12 mouse cellular contexts compared by ENCODE assay signal in genomic region chr3:67557718-67558354, GRCm38 (mm10). TPM values are rescaled to one million over a fixed set of nuclear protein-coding genes. Genes with fewer than 3 reads are reported as not detected.
DNase-seq lines count a peak whose midpoint lies in the region; ATAC-seq and TF ChIP-seq lines count a peak whose summit lies in the region.
"Had no signal": no experiment of that assay in that cellular context is flagged by ENCODE, and none has a peak within 500 bp of the region (broad histone marks: within the 10 kb centered on the region; RNA-seq: fewer than 3 reads in every experiment).

No protein-coding gene starts in this region.

- no peak for DNase-seq in midbrain, embryonic 11.5 days (ENCODE audit: low spot score, missing footprints)
- DNase-seq in midbrain, embryonic 10.5 days (ENCODE audit: low spot score), result no peak
- no peak for DNase-seq in limb, embryonic 14.5 days (ENCODE audit: low spot score)
- no peak for DNase-seq in adrenal gland, adult (ENCODE audit: inconsistent age in 2 of 2, low spot score in 1 of 2)
- DNase-seq in layer of hippocampus, postnatal 36 days, result no peak

- H3K36me3 ChIP-seq in heart, embryonic 14.5 days (ENCODE audit: control insufficient read depth, insufficient read depth, low read length), result no peaks in the 10 kb centered on the region
- H3K36me3 ChIP-seq in heart, embryonic 12.5 days, result no peaks in the 10 kb centered on the region
- no peaks in the 10 kb centered on the region for H3K36me3 ChIP-seq in midbrain, embryonic 11.5 days (ENCODE audit: control insufficient read depth, insufficient read depth, low read length)
- H3K36me3 ChIP-seq in midbrain, embryonic 10.5 days, result no peaks in the 10 kb centered on the region
- H3K36me3 ChIP-seq in limb, embryonic 14.5 days (ENCODE audit: control insufficient read depth, insufficient read depth, low read length), result no peaks in the 10 kb centered on the region
- H3K36me3 ChIP-seq in neural tube, embryonic 14.5 days (ENCODE audit: control insufficient read depth, insufficient read depth, low read length), result no peaks in the 10 kb centered on the region
- H3K36me3 ChIP-seq: embryonic facial prominence, embryonic 15.5 days; heart, embryonic 10.5 days had no signal

- ATAC-seq in heart, embryonic 14.5 days (ENCODE audit: insufficient number of reproducible peaks, insufficient read depth, low FRiP score, low read depth), result no peak
- no peak for ATAC-seq in heart, embryonic 12.5 days (ENCODE audit: insufficient number of reproducible peaks, low FRiP score)
- ATAC-seq in midbrain, embryonic 11.5 days (ENCODE audit: low FRiP score), result peak; percentile 51; the same call in 1 of the 2 replicates
- no peak for ATAC-seq in limb, embryonic 14.5 days (ENCODE audit: low FRiP score, low read depth)
- ATAC-seq in neural tube, embryonic 14.5 days (ENCODE audit: low read depth), result peak; percentile 25

- no peaks in the 10 kb centered on the region for H3K4me1 ChIP-seq in heart, embryonic 14.5 days (ENCODE audit: control insufficient read depth in 2 of 2, insufficient read depth in 2 of 2, low read length in 2 of 2)
- no peaks in the 10 kb centered on the region for H3K4me1 ChIP-seq in heart, embryonic 12.5 days (replicated peaks)
- H3K4me1 ChIP-seq in midbrain, embryonic 11.5 days (ENCODE audit: control insufficient read depth, insufficient read depth, low read length), result 0 out of 2 replicates have a peak, but pooled peaks cover 2% of the 10 kb centered on the region
- peaks cover 5% of the 10 kb centered on the region; the same call in 1 of the 2 replicates for H3K4me1 ChIP-seq in midbrain, embryonic 10.5 days
- H3K4me1 ChIP-seq in limb, embryonic 14.5 days (ENCODE audit: control insufficient read depth, insufficient read depth, low read length), result peaks cover 4% of the 10 kb centered on the region; the same call in 1 of the 2 replicates
- H3K4me1 ChIP-seq in neural tube, embryonic 14.5 days (ENCODE audit: control insufficient read depth, insufficient read depth, low read length), result no peaks in the 10 kb centered on the region; the same call in 1 of the 2 replicates
- H3K4me1 ChIP-seq: embryonic facial prominence, embryonic 15.5 days; heart, embryonic 10.5 days had no signal

- 72% methylated on average over 14 of the region's 14 CpGs for WGBS in heart, embryonic 14.5 days
- 76% methylated on average over 14 of the region's 14 CpGs for WGBS in heart, embryonic 12.5 days
- WGBS in midbrain, embryonic 11.5 days, result 83% methylated on average over 14 of the region's 14 CpGs
- 90% methylated on average over 14 of the region's 14 CpGs for WGBS in midbrain, embryonic 10.5 days
- WGBS in limb, embryonic 14.5 days, result 71% methylated on average over 14 of the region's 14 CpGs
- whole genome bisulfite sequencing in neural tube, embryonic 14.5 days, result 51% methylated on average over 14 of the region's 14 CpGs

- TF ChIP-seq POLR2A in limb, embryonic 14.5 days (IDR thresholded peaks at IDR 0.05; ENCODE audit: borderline replicate concordance, extremely low read depth, insufficient read depth, insufficient read length), result no peak

- H3K9ac ChIP-seq in heart, embryonic 14.5 days (ENCODE audit: low read length), result no peak overlapping the region
- H3K9ac ChIP-seq in heart, embryonic 12.5 days, result no peak overlapping the region
- H3K9ac ChIP-seq in midbrain, embryonic 11.5 days (ENCODE audit: low read length), result no peak overlapping the region
- H3K9ac ChIP-seq in limb, embryonic 14.5 days (ENCODE audit: low read depth, low read length, severe bottlenecking), result no peak overlapping the region
- H3K9ac ChIP-seq in neural tube, embryonic 14.5 days (replicated peaks; ENCODE audit: low read depth, low read length), result no peak overlapping the region
- H3K9ac ChIP-seq: embryonic facial prominence, embryonic 15.5 days had no signal

- H3K27ac ChIP-seq in heart, embryonic 14.5 days (replicated peaks in 1 of 2; ENCODE audit: control insufficient read depth in 1 of 2, insufficient read depth in 1 of 2, low read depth in 2 of 2, low read length in 2 of 2), result no peak overlapping the region
- H3K27ac ChIP-seq in heart, embryonic 12.5 days (ENCODE audit: poor library complexity, severe bottlenecking), result no peak overlapping the region
- no peak overlapping the region for H3K27ac ChIP-seq in midbrain, embryonic 11.5 days (ENCODE audit: low read depth, low read length)
- no peak overlapping the region for H3K27ac ChIP-seq in midbrain, embryonic 10.5 days (replicated peaks)
- H3K27ac ChIP-seq in limb, embryonic 14.5 days (replicated peaks; ENCODE audit: low read depth, low read length), result no peak overlapping the region
- no peak overlapping the region for H3K27ac ChIP-seq in neural tube, embryonic 14.5 days (ENCODE audit: low read depth, low read length)
- H3K27ac ChIP-seq: embryonic facial prominence, embryonic 15.5 days; heart, embryonic 10.5 days had no signal

- no peak overlapping the region for H3K4me3 ChIP-seq in heart, embryonic 14.5 days (ENCODE audit: control insufficient read depth in 1 of 2, insufficient read depth in 1 of 2, low read depth in 1 of 2, low read length in 2 of 2)
- H3K4me3 ChIP-seq in heart, embryonic 12.5 days, result no peak overlapping the region
- no peak overlapping the region for H3K4me3 ChIP-seq in midbrain, embryonic 11.5 days (ENCODE audit: low read depth, low read length)
- H3K4me3 ChIP-seq in midbrain, embryonic 10.5 days, result no peak overlapping the region
- no peak overlapping the region for H3K4me3 ChIP-seq in limb, embryonic 14.5 days (replicated peaks; ENCODE audit: low read length)
- H3K4me3 ChIP-seq in neural tube, embryonic 14.5 days (ENCODE audit: low read depth, low read length), result no peak overlapping the region
- H3K4me3 ChIP-seq: embryonic facial prominence, embryonic 15.5 days; heart, embryonic 10.5 days had no signal

- H3K9me3 ChIP-seq in heart, embryonic 14.5 days (ENCODE audit: control insufficient read depth, low read length), result no peaks in the 10 kb centered on the region
- no peaks in the 10 kb centered on the region for H3K9me3 ChIP-seq in heart, embryonic 12.5 days (replicated peaks)
- no peaks in the 10 kb centered on the region for H3K9me3 ChIP-seq in midbrain, embryonic 11.5 days (ENCODE audit: control insufficient read depth, low read length)
- no peaks in the 10 kb centered on the region for H3K9me3 ChIP-seq in midbrain, embryonic 10.5 days (replicated peaks)
- no peaks in the 10 kb centered on the region for H3K9me3 ChIP-seq in limb, embryonic 14.5 days (ENCODE audit: control insufficient read depth, low read length)
- no peaks in the 10 kb centered on the region for H3K9me3 ChIP-seq in neural tube, embryonic 14.5 days (ENCODE audit: control insufficient read depth, low read length)
- H3K9me3 ChIP-seq: embryonic facial prominence, embryonic 15.5 days; heart, embryonic 10.5 days had no signal

- 0 out of 2 replicates have a peak overlapping the region, but pooled peaks have one; percentile 13 for H3K4me2 ChIP-seq in heart, embryonic 14.5 days (ENCODE audit: low read length)
- no peak overlapping the region for H3K4me2 ChIP-seq in heart, embryonic 12.5 days
- H3K4me2 ChIP-seq in midbrain, embryonic 11.5 days, result no peak overlapping the region
- H3K4me2 ChIP-seq in limb, embryonic 14.5 days (replicated peaks; ENCODE audit: low read depth, low read length, severe bottlenecking), result peak overlapping the region; percentile 15; the same call in 1 of the 2 replicates
- H3K4me2 ChIP-seq in neural tube, embryonic 14.5 days (ENCODE audit: low read depth, low read length), result peak overlapping the region; percentile 27
- H3K4me2 ChIP-seq: embryonic facial prominence, embryonic 15.5 days had no signal

- no peaks in the 10 kb centered on the region for H3K27me3 ChIP-seq in heart, embryonic 14.5 days (ENCODE audit: control insufficient read depth, insufficient read depth, low read length)
- H3K27me3 ChIP-seq in heart, embryonic 12.5 days (replicated peaks), result no peaks in the 10 kb centered on the region
- H3K27me3 ChIP-seq in midbrain, embryonic 11.5 days (ENCODE audit: control insufficient read depth, insufficient read depth, low read length), result no peaks in the 10 kb centered on the region
- no peaks in the 10 kb centered on the region for H3K27me3 ChIP-seq in midbrain, embryonic 10.5 days (ENCODE audit: low read depth, poor library complexity, severe bottlenecking)
- H3K27me3 ChIP-seq in limb, embryonic 14.5 days (ENCODE audit: control insufficient read depth, insufficient read depth, low read length), result no peaks in the 10 kb centered on the region
- H3K27me3 ChIP-seq in neural tube, embryonic 14.5 days (ENCODE audit: control insufficient read depth, insufficient read depth, low read length), result no peaks in the 10 kb centered on the region
- H3K27me3 ChIP-seq: embryonic facial prominence, embryonic 15.5 days had no signal

RNA-seq across cellular contexts. Expression of gene Mfsd1, which starts 24.7 kb away (rescaled TPM):
- 42.7 and 46.2 TPM in 2 replicates for polyA plus RNA-seq in heart, embryonic 14.5 days (2014; fragmentation: Nextera tagmentation; extraction: Ambion mirVana)
- 45.7 and 47.3 TPM in 2 replicates for polyA plus RNA-seq in heart, embryonic 12.5 days (2016; fragmentation: Nextera tagmentation; extraction: Ambion mirVana)
- 68.0 and 72.4 TPM in 2 replicates for polyA plus RNA-seq in midbrain, embryonic 11.5 days (2014; fragmentation: Nextera tagmentation; extraction: Ambion mirVana)
- polyA plus RNA-seq in midbrain, embryonic 10.5 days (2016; fragmentation: Nextera tagmentation; extraction: Ambion mirVana), result 62.9 and 64.6 TPM in 2 replicates
- polyA plus RNA-seq in limb, embryonic 14.5 days (2012; rRNA removed), result 36.9 and 40.4 TPM in 2 replicates
- polyA plus RNA-seq in limb, embryonic 14.5 days (2014; fragmentation: Nextera tagmentation; extraction: Ambion mirVana), result 61.8 and 62.2 TPM in 2 replicates
- 30.6 and 40.1 TPM in 2 replicates for polyA plus RNA-seq in neural tube, embryonic 14.5 days (2014; fragmentation: Nextera tagmentation; extraction: Ambion mirVana)
- total RNA-seq in layer of hippocampus, postnatal 36 days (2021), result 10 to 100 TPM; 38.6 to 41.7 TPM

RNA-seq across cellular contexts. Expression of gene Rarres1, which starts 42.5 kb away (rescaled TPM):
- 1.5 and 1.7 TPM in 2 replicates for polyA plus RNA-seq in heart, embryonic 14.5 days (2014; fragmentation: Nextera tagmentation; extraction: Ambion mirVana)
- 0.72 and 0.94 TPM in 2 replicates for polyA plus RNA-seq in heart, embryonic 12.5 days (2016; fragmentation: Nextera tagmentation; extraction: Ambion mirVana)
- 0.77 and 1.2 TPM in 2 replicates for polyA plus RNA-seq in midbrain, embryonic 11.5 days (2014; fragmentation: Nextera tagmentation; extraction: Ambion mirVana)
- polyA plus RNA-seq in midbrain, embryonic 10.5 days (2016; fragmentation: Nextera tagmentation; extraction: Ambion mirVana), result 1.5 and 1.6 TPM in 2 replicates
- polyA plus RNA-seq in limb, embryonic 14.5 days (2012; rRNA removed), result 4.1 and 4.5 TPM in 2 replicates
- polyA plus RNA-seq in limb, embryonic 14.5 days (2014; fragmentation: Nextera tagmentation; extraction: Ambion mirVana), result 5.3 and 7.4 TPM in 2 replicates
- 2.3 and 2.7 TPM in 2 replicates for polyA plus RNA-seq in neural tube, embryonic 14.5 days (2014; fragmentation: Nextera tagmentation; extraction: Ambion mirVana)
- total RNA-seq in layer of hippocampus, postnatal 36 days (2021), result 1 to 10 TPM; 1.3 to 1.5 TPM
- total RNA-seq: megakaryocyte-erythroid progenitor cell, adult 5-6 weeks had no signal
- polyA plus RNA-seq: C2C12 had no signal

Comparison
In these comparisons a context has a peak if more than half of its experiments do, and no peak if none do; other contexts are left out.
1. H3K4me2 ChIP-seq: peak in heart, embryonic 14.5 days (single experiment), limb, embryonic 14.5 days (single experiment) and neural tube, embryonic 14.5 days (single experiment); none in heart, embryonic 12.5 days (single experiment) and midbrain, embryonic 11.5 days (single experiment).
2. ATAC-seq: peak in midbrain, embryonic 11.5 days (single experiment) and neural tube, embryonic 14.5 days (single experiment); none in heart, embryonic 14.5 days (single experiment), heart, embryonic 12.5 days (single experiment) and limb, embryonic 14.5 days (single experiment).